Mouse (Mus musculus) olfactory bulb, adult 2 months (tissue): Measurements from ENCODE around the gene Olfr1426. TPM values are rescaled to one million over a fixed set of nuclear protein-coding genes. Genes with fewer than 3 reads are reported as not detected.
"Not testable (repeated sequence)": the region's sequence is repeated elsewhere in the genome, so short reads cannot be mapped to it uniquely, and the experiment has no call there.

Source experiments
- H3K27ac ChIP-seq: fragments of 200-500 bp; 2 replicates; pipeline ENCODE4 v1.5.1; 2012; ENCODE audit warnings: low read depth, low read length; ENCODE audit not compliant: insufficient read depth
- H3K4me1 ChIP-seq: fragments of 200-500 bp; 2 replicates; pipeline ENCODE4 v1.6.1; 2012; ENCODE audit warnings: low read length; ENCODE audit not compliant: control insufficient read depth, insufficient read depth
- H3K4me3 ChIP-seq: fragments of 200-500 bp; 2 replicates; pipeline ENCODE4 v1.5.1; 2012; ENCODE audit warnings: mild to moderate bottlenecking, low read depth, low read length, moderate library complexity; ENCODE audit not compliant: insufficient read depth
- CTCF ChIP-seq: fragments of 200-500 bp; IDR thresholded peaks from 2 replicates; pipeline ENCODE4 v1.5.1; 2012; ENCODE audit warnings: low read depth, mild to moderate bottlenecking, low read length, moderate library complexity; ENCODE audit not compliant: insufficient read depth
- POLR2A ChIP-seq: fragments of 200-500 bp; IDR thresholded peaks from 2 replicates; pipeline ENCODE4 v1.6.1; 2012; ENCODE audit warnings: mild to moderate bottlenecking, low read depth, low read length, moderate library complexity; ENCODE audit not compliant: insufficient read depth
- WGBS: fragments of 180-500 bp; shearing (Covaris S2); methylation state at CpG from one replicate; pipeline ENCODE4 v1.1.7; 2018; 5-methylcytosine and 5-hydroxymethylcytosine counted together
- polyA plus RNA-seq: library from polyadenylated mRNA; stranded (reverse); fragments of >200 nt; gene quantifications from 2 replicates; pipeline ENCODE4 v1.2.4, GENCODE M21; 2012; ENCODE audit warnings: low replicate concordance; ENCODE audit not compliant: missing spikeins, insufficient read depth, insufficient read length

Gene Olfr1426
- not detected in 2 replicates for polyA plus RNA-seq

DNA sequence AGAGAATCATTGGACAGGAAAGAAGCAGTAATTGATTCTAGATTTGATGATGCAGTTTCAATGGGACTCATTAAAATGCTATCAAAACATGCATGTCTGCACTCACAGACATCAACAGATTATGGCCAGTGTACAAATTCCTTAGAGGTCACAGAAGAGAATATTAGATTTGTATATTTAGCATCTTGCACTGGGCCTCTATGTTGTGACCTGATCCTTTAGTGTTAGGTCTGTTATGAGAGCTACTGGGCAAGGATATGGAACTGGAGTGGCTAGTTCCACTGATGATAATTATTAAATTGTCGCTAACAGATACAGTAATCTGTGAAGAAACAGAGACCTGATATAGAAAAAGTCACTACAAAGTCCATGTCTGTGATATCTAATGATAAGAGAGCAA is at the start of gene Olfr1426:
Gene Olfr1426 (minus strand): TSS at position 101 of the 400 bp plus-strand sequence.
- TF ChIP-seq POLR2A (no peak), CTCF (no peak)

DNA sequence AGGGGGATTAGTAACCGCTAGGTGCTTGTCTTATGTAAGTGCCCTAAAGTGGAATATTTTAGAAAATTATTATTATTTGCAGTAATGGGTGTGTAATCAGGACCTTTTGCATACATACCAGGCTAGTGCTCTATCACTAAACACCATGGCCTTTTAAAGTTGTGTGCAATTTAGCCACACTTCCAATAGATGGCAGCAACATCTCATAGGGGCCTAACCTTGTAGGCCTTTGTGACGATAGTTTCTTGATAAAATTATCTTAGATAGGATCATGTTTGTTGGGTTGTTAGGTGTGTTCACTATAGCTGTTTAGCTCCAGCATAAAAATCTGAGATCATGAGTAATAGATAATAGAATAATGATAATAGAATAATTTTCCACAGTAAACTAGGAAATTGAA is 42.5 kb upstream of the Olfr1426 start:
- WGBS = 23% methylated on average over 2 of the region's 2 CpGs
- H3K4me3 ChIP-seq = no peak overlapping the region
- H3K27ac ChIP-seq = no peak overlapping the region
- TF ChIP-seq CTCF = no peak
- TF ChIP-seq POLR2A = no peak
- no peaks in the 10 kb centered on the region for H3K4me1 ChIP-seq

More for the DNA sequence above, at the start of gene Olfr1426:
- Histone ChIP-seq H3K27ac (no peak within 1 kb of the TSS), H3K4me3 (no peak within 1 kb of the TSS), H3K4me1 (no peaks in the 10 kb centered on the region)
- whole genome bisulfite sequencing = 92% methylated on average over 1 of the region's 1 CpGs

DNA sequence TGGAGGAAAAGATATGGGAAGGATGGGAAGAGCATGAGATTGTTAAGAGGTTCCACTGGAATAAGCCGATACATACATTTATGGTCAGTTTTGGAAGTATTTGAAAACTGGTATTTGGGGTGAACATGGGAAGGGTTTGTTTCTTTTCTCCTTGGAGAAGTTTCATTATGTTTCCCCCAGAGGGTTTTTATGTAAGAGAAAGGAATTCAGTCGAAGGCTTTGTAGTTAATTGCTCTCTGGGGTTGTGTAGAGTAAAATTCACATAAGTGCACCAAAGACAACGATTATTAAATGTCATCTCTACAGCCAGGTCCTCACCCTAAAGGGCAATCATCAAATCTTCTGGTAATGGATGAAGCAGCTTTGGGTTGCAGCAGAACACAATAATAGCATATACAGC is 31.3 kb upstream of the Olfr1426 start, which contains the start of gene Olfr76:
Gene Olfr76 (minus strand): TSS at position 101 of the 400 bp plus-strand sequence.
- no peak within 1 kb of the TSS for H3K27ac ChIP-seq
- H3K4me3 ChIP-seq = no peak within 1 kb of the TSS
- H3K4me1 ChIP-seq = no peaks in the 10 kb centered on the region
- TF ChIP-seq CTCF (no peak), POLR2A (no peak)
- WGBS = 71% methylated on average over 3 of the region's 3 CpGs

DNA sequence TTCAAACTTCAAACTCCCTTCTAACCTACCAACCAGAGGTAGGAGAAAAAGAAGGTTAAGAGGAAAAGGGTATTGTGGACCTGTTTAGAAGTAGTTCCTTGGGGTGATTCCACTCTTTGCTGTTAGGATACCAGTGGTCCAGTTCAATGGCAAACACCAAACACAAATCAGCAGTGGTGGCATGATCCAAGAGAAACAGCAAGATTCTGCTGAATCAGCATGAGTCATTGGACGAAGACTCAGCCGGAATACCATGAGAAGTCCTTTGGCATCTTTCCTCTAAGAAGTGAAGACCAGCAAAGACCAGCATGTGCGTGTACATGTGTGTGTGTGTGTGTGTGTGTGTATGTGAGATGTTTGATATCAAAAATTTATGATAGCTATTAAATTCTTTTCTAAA is 24.7 kb upstream of the Olfr1426 start:
- Histone ChIP-seq H3K4me3 (no peak overlapping the region), H3K4me1 (no peaks in the 10 kb centered on the region), H3K27ac (no peak overlapping the region)
- 89% methylated on average over 3 of the region's 3 CpGs for WGBS
- no peak for TF ChIP-seq POLR2A
- no peak for TF ChIP-seq CTCF

DNA sequence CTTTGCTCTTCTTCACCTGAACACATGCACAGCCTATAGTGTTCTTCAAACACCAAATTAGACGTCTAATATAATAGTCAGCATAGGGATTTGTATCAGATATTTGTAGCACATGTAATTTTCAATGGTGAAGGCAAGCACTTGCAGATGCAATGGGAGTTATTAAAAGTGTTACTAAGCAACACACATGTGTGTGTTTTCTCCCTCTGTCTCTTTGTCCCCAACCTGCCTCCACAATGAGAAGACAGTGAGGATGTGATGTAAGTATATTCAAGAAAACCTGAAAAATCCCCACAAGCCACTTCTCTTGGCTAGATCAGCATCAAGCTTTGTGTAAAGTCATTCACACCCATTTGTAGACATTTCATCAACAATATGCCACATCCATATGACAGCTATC is 24.0 kb upstream of the Olfr1426 start, which contains the start of gene Olfr1428:
Gene Olfr1428 (minus strand): TSS at position 101 of the 400 bp plus-strand sequence.
- no peak within 1 kb of the TSS for H3K27ac ChIP-seq
- TF ChIP-seq POLR2A (no peak), CTCF (no peak)
- no peak within 1 kb of the TSS for H3K4me3 ChIP-seq
- WGBS = 72% methylated on average over 1 of the region's 1 CpGs
- no peaks in the 10 kb centered on the region for H3K4me1 ChIP-seq

DNA sequence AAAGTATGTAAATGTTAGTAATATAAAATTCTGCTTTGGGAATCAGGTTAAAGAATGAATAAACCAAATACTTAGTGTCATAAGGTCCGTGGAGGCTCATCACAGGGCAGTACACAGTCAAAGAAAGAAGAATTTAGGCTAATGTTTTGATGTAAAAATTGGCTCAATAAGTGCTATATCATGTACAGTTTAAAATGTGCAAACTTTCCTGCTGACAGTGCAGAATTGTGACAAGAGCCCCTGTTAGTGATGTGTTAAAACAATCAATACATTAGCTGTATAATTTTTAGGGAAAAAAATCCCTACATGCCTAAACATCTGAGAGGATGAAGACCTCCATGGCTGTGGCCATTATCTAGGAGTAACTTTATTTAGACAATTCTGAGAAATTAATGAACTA is 22.0 kb upstream of the Olfr1426 start:
- Histone ChIP-seq H3K4me3 (no peak overlapping the region), H3K4me1 (no peaks in the 10 kb centered on the region), H3K27ac (no peak overlapping the region)
- WGBS = 61% methylated on average over 1 of the region's 1 CpGs
- no peak for TF ChIP-seq CTCF

DNA sequence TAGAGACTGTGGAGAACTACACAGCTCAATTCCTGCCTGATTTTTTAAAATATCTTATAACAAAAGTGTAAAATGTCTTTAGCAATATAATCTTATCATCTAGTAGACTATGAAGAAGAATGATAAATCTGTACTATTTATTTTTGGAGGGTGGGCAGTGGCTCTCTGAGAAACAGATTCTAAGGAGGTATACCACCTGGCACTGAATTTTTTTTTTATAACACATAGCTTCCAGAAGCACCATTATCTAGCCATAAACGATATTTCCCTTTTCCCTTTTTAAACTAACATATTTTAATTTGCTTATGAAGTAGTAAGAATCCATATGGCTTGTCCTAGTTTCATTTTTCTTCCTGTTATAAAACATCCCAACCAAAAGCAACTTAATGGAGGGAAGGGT is 12.7 kb upstream of the Olfr1426 start:
- WGBS = 59% methylated on average over 1 of the region's 1 CpGs
- Histone ChIP-seq H3K4me3 (no peak overlapping the region), H3K27ac (no peak overlapping the region), H3K4me1 (no peaks in the 10 kb centered on the region)
- TF ChIP-seq POLR2A (no peak), CTCF (no peak)

DNA sequence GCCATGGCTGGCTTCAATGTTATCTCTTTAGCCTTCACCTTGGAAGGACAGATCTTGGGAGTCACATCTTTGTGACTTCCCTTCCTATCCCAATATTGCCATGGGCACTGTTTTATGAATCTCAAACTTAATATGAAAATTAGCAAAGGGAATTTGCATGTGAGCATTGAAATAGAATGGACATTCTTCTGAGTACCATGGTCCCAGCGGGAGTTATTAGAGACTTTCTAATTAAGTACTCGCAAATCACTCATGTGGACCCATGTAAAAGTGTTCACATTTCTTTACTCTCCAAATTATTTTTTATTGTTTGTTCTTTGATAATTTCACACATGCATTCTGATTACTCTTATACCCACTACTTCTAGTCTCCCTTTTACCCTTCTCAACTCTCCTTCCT is 11.4 kb upstream of the Olfr1426 start, which contains the start of gene Olfr1427:
Gene Olfr1427 (minus strand): TSS at position 101 of the 400 bp plus-strand sequence.
- WGBS = 97% methylated on average over 2 of the region's 2 CpGs
- Histone ChIP-seq H3K27ac (no peak within 1 kb of the TSS), H3K4me3 (no peak within 1 kb of the TSS), H3K4me1 (no peaks in the 10 kb centered on the region)
- TF ChIP-seq CTCF (no peak), POLR2A (no peak)

DNA sequence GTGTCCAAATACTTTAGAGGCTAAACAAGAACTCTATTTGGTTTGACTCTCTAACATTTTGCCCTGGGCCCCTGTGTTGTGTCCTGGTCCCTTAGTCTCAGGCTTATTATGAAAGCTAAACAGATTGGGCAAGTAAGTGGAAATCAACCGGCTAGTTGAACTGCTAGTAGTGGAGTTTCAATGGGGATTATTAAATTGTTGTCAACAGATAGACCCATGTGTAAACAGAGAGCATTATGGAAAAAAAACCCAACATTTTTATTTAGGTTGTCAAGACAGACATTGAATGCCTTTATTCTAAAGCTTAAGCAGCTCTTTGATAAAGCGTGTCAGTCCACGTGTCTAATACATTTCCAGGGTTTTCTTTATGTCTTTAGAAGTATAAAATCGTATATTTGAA is 14.2 kb downstream of the Olfr1426 start, which contains the start of gene Olfr1425:
Gene Olfr1425 (minus strand): TSS at position 101 of the 400 bp plus-strand sequence.
- 74% methylated on average over 4 of the region's 4 CpGs for WGBS
- not testable (repeated sequence) for H3K4me1 ChIP-seq, H3K4me3 ChIP-seq, H3K27ac ChIP-seq

DNA sequence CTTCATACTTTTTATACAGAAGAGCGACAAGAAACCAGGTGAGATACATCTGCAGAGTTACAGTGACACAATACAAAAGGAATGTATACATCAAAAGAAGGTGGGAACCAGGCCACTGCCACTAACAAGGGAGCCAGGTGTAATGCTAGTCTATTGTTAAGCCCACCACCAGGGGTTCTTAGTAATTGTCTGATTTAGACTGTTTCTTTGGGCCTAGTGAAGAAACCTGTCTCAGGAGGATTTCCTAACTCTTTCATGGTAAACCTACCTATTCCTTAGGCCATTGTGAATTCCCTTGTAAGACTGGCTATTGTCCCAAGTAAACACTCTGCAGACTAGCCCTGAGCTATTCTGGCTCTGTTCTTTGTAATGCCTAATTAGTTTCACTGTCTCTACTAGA is 22.3 kb downstream of the Olfr1426 start:
- WGBS = 83% methylated on average over 1 of the region's 1 CpGs
- H3K27ac ChIP-seq, H3K4me3 ChIP-seq, H3K4me1 ChIP-seq: not testable (repeated sequence)

DNA sequence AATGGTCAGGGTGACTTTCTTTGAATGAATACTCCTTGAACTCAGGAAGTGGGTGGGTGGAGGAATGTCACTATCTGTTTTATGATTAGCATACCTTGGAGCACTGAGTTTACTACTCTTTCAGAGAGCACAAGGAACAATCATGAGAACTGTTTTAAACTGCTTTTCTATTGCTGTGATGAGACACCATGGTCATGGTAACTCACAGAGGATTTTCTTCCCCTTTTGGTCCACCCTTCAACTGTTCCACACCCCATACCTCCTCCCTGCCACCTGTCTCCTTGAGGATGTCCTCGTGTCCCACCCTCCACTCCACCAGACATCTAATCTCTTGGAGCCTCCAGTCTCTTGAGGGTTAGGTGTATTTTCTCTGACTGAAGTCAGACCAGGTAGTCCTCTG is 24.0 kb downstream of the Olfr1426 start:
- 67% methylated on average over 1 of the region's 1 CpGs for WGBS
- H3K4me3 ChIP-seq, H3K4me1 ChIP-seq, H3K27ac ChIP-seq: not testable (repeated sequence)

DNA sequence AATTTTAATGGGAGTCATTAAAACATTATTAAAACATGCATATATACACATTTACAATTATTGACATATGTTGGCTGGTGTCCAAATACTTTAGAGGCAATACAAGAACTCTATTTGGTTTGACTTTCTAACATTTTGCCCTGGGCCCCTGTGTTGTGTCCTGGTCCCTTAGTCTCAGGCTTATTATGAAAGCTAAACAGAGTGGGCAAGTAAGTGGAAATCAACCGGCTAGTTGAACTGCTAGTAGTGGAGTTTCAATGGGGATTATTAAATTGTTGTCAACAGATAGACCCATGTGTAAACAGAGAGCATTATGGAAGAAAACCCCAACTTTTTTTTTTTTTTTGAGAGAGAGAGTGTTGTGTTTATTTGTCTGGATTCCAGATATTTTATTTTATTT is 29.2 kb downstream of the Olfr1426 start, which contains the start of gene Olfr1424:
Gene Olfr1424 (minus strand): TSS at position 101 of the 400 bp plus-strand sequence.
- not testable (repeated sequence) for H3K27ac ChIP-seq, H3K4me1 ChIP-seq, H3K4me3 ChIP-seq
- 82% methylated on average over 1 of the region's 1 CpGs for WGBS
